Mouse (Mus musculus): ENCODE measurements around the gene Spg11.
"Not testable (repeated sequence)": the region's sequence is repeated elsewhere in the genome, so short reads cannot be mapped to it uniquely, and the experiment has no call there.

GRCm38 (mm10) chr2:122097686-122098085 is 20.5 kb downstream of the Spg11 start:
- TF ChIP-seq POLR2A (IDR thresholded peaks at IDR 0.05; ENCODE audit: low read depth, low read length); CTCF (IDR thresholded peaks at IDR 0.05; ENCODE audit: borderline replicate concordance, insufficient read depth, low read length): not testable (repeated sequence)

All from embryonic fibroblast, embryonic 13.5 days (primary cell).